25 mouse cellular contexts compared by ENCODE assay signal in genomic region chr3:83755043-83755635, GRCm38 (mm10). TPM values are rescaled to one million over a fixed set of nuclear protein-coding genes. Genes with fewer than 3 reads are reported as not detected.
DNase-seq lines count a peak whose midpoint lies in the region; ATAC-seq and TF ChIP-seq lines count a peak whose summit lies in the region.
"Had no signal": no experiment of that assay in that cellular context is flagged by ENCODE, and none has a peak within 500 bp of the region (broad histone marks: within the 10 kb centered on the region; RNA-seq: fewer than 3 reads in every experiment).

No protein-coding gene starts in this region.

- intact Hi-C loops in left cerebral cortex, adult 2 months (cut with DNase I): no loop called here

- H3K36me3 ChIP-seq in embryonic facial prominence, embryonic 13.5 days: no peaks in the 10 kb centered on the region
- no peaks in the 10 kb centered on the region for H3K36me3 ChIP-seq in midbrain, embryonic 10.5 days
- H3K36me3 ChIP-seq: embryonic facial prominence, embryonic 12.5 days; forebrain, embryonic 12.5 days; G1E; heart, embryonic 10.5 days; hindbrain, embryonic 15.5 days had no signal

- WGBS in embryonic facial prominence, embryonic 13.5 days: 26% methylated on average over 15 of the region's 15 CpGs
- WGBS in midbrain, embryonic 10.5 days: 80% methylated on average over 15 of the region's 15 CpGs

- no peak overlapping the region for H3K4me2 ChIP-seq in embryonic facial prominence, embryonic 13.5 days
- H3K4me2 ChIP-seq: embryonic facial prominence, embryonic 12.5 days; forebrain, embryonic 12.5 days; hindbrain, embryonic 15.5 days had no signal

- peak; percentile 43 for DNase-seq in NIH3T3 (ENCODE audit: low read depth)
- peak; percentile 51 for DNase-seq in embryo, embryonic 10.5 days (ENCODE audit: low spot score)
- peak; percentile 40 for DNase-seq in forelimb bud, embryonic 11.5 days (ENCODE audit: low read depth, low spot score)
- DNase-seq in midbrain, embryonic 10.5 days (ENCODE audit: low spot score): no peak
- no peak for DNase-seq in heart, postnatal 4 days
- DNase-seq in urinary bladder, postnatal 4 days (ENCODE audit: low spot score in 2 of 2): no peak
- no peak for DNase-seq in left cerebral cortex, adult 2 months (ENCODE audit: extremely low spot score in 1 of 2, low spot score in 2 of 2)
- DNase-seq: adrenal gland, postnatal 25 days; B cell, adult 2 months; cerebellum, adult 18-20 months; cerebellum, adult 9-11 months; cerebellum, postnatal 36 days; heart, adult 18-20 months; heart, postnatal 10 days; kidney, adult 2 months had no signal

- no peaks in the 10 kb centered on the region for H3K9me3 ChIP-seq in embryonic facial prominence, embryonic 13.5 days
- H3K9me3 ChIP-seq in midbrain, embryonic 10.5 days (replicated peaks): no peaks in the 10 kb centered on the region
- H3K9me3 ChIP-seq: embryonic facial prominence, embryonic 12.5 days; forebrain, embryonic 12.5 days; G1E; heart, embryonic 10.5 days; hindbrain, embryonic 15.5 days had no signal

- 0 out of 2 replicates have a peak overlapping the region, but pooled peaks have one; percentile 16 for H3K27ac ChIP-seq in embryonic facial prominence, embryonic 13.5 days
- H3K27ac ChIP-seq in midbrain, embryonic 10.5 days (replicated peaks): no peak overlapping the region
- H3K27ac ChIP-seq in left cerebral cortex, adult 2 months: no peak overlapping the region
- H3K27ac ChIP-seq: forebrain, embryonic 12.5 days; heart, embryonic 10.5 days; hindbrain, embryonic 15.5 days had no signal

- no peak for TF ChIP-seq CTCF in left cerebral cortex, adult 2 months (IDR thresholded peaks at IDR 0.05)

- H3K9ac ChIP-seq in embryonic facial prominence, embryonic 13.5 days: no peak overlapping the region
- H3K9ac ChIP-seq: embryonic facial prominence, embryonic 12.5 days; forebrain, embryonic 12.5 days; hindbrain, embryonic 15.5 days had no signal

- H3K4me1 ChIP-seq in embryonic facial prominence, embryonic 13.5 days: peaks cover 15% of the 10 kb centered on the region
- H3K4me1 ChIP-seq in midbrain, embryonic 10.5 days: no peaks in the 10 kb centered on the region
- H3K4me1 ChIP-seq: forebrain, embryonic 12.5 days; heart, embryonic 10.5 days; hindbrain, embryonic 15.5 days had no signal

- no peaks in the 10 kb centered on the region for H3K27me3 ChIP-seq in embryonic facial prominence, embryonic 13.5 days
- H3K27me3 ChIP-seq in midbrain, embryonic 10.5 days (ENCODE audit: low read depth, poor library complexity, severe bottlenecking): 0 out of 2 replicates have a peak, but pooled peaks cover under 1% of the 10 kb centered on the region
- H3K27me3 ChIP-seq: embryonic facial prominence, embryonic 12.5 days; forebrain, embryonic 12.5 days; hindbrain, embryonic 15.5 days had no signal

- ATAC-seq in embryonic facial prominence, embryonic 13.5 days (ENCODE audit: insufficient number of reproducible peaks, insufficient read depth, low FRiP score, low TSS enrichment, low read depth): no peak
- ATAC-seq: CD4-positive, CD25-positive, alpha-beta regulatory T cell, adult 4 months; forebrain, embryonic 16.5 days; intestine, embryonic 16.5 days had no signal

- H3K4me3 ChIP-seq in embryonic facial prominence, embryonic 13.5 days: no peak overlapping the region
- no peak overlapping the region for H3K4me3 ChIP-seq in midbrain, embryonic 10.5 days
- no peak overlapping the region for H3K4me3 ChIP-seq in left cerebral cortex, adult 2 months
- H3K4me3 ChIP-seq: embryonic facial prominence, embryonic 12.5 days; forebrain, embryonic 12.5 days; heart, embryonic 10.5 days; hindbrain, embryonic 15.5 days had no signal

RNA-seq across cellular contexts. Expression of gene Sfrp2, which starts 11.0 kb away (rescaled TPM):
- 326 and 399 TPM in 2 replicates for polyA plus RNA-seq in embryonic facial prominence, embryonic 13.5 days (2015; fragmentation: Nextera tagmentation; extraction: Ambion mirVana)
- polyA plus RNA-seq in midbrain, embryonic 10.5 days (2016; fragmentation: Nextera tagmentation; extraction: Ambion mirVana): 129 and 187 TPM in 2 replicates
- total RNA-seq in heart, postnatal 4 days (2021): 10 to 100 TPM; 56.2 to 63.9 TPM
- total RNA-seq in left cerebral cortex, adult 2 months (2021): 1 to 10 TPM; 2.6 to 2.8 TPM
- total RNA-seq: hematopoietic stem cell, adult 5-6 weeks had no signal
- polyA plus RNA-seq: G1E had no signal

Comparison
In these comparisons a context has a peak if more than half of its experiments do, and no peak if none do; other contexts are left out.
1. DNase-seq: peak in NIH3T3 (single experiment), embryo, embryonic 10.5 days (single experiment) and forelimb bud, embryonic 11.5 days (single experiment); none in midbrain, embryonic 10.5 days (single experiment), heart, postnatal 4 days (single experiment), urinary bladder, postnatal 4 days (0 of 2) and left cerebral cortex, adult 2 months (0 of 2).
2. RNA of gene Sfrp2, which starts 11.0 kb away (total RNA-seq): 56.2 to 63.9 TPM in heart, postnatal 4 days; 2.6 to 2.8 TPM in left cerebral cortex, adult 2 months; every median in the first group is over 10 times any median in the second.